Mouse (Mus musculus) ovary, postnatal 14 days (tissue): ENCODE data around the gene Hdac10.

ENCODE experiments used
- DNase-seq: peaks from one replicate; pipeline ENCODE4 v3.0.0; 2022; ENCODE audit warnings: low spot score

Gene Hdac10

GRCm38 (mm10) chr15:89148496-89149270 lies 20.2 kb upstream of the Hdac10 start:
- no peak for DNase-seq

- no peak for DNase-seq
Observed at GRCm38 (mm10) chr15:89147895-89148294, 19.4 kb upstream of the Hdac10 start.

- no peak for DNase-seq
Observed at GRCm38 (mm10) chr15:89147456-89147855, 19.0 kb upstream of the Hdac10 start.

- no peak for DNase-seq
Observed at GRCm38 (mm10) chr15:89147024-89147423, 18.5 kb upstream of the Hdac10 start.

- no peak for DNase-seq
Observed at GRCm38 (mm10) chr15:89146537-89146936, 18.0 kb upstream of the Hdac10 start.

GRCm38 (mm10) chr15:89145813-89146350 lies 17.4 kb upstream of the Hdac10 start:
- DNase-seq: no peak

- no peak for DNase-seq
Observed at GRCm38 (mm10) chr15:89144965-89145364, 16.5 kb upstream of the Hdac10 start.

GRCm38 (mm10) chr15:89143134-89143533 lies 14.6 kb upstream of the Hdac10 start:
- no peak for DNase-seq

- DNase-seq: no peak
Observed at GRCm38 (mm10) chr15:89141905-89142304, 13.4 kb upstream of the Hdac10 start.

GRCm38 (mm10) chr15:89141443-89141842 lies 12.9 kb upstream of the Hdac10 start:
- no peak for DNase-seq

GRCm38 (mm10) chr15:89140659-89141252 lies 12.3 kb upstream of the Hdac10 start, which contains the start of gene Mapk12:
TSS of gene Mapk12 (minus strand) at chr15:89140703.
- DNase-seq: no peak

GRCm38 (mm10) chr15:89140048-89140658 lies 11.7 kb upstream of the Hdac10 start:
- no peak for DNase-seq

GRCm38 (mm10) chr15:89138531-89138930 lies 10.0 kb upstream of the Hdac10 start:
- DNase-seq: no peak

GRCm38 (mm10) chr15:89138046-89138405 lies 9.5 kb upstream of the Hdac10 start:
- DNase-seq: no peak

- no peak for DNase-seq
Observed at GRCm38 (mm10) chr15:89137378-89138045, 9.0 kb upstream of the Hdac10 start.

- DNase-seq: no peak
Observed at GRCm38 (mm10) chr15:89136461-89137155, 8.1 kb upstream of the Hdac10 start.

GRCm38 (mm10) chr15:89131316-89131715 lies 2.8 kb upstream of the Hdac10 start:
- no peak for DNase-seq

- DNase-seq: no peak
Observed at GRCm38 (mm10) chr15:89130245-89130644, 1.7 kb upstream of the Hdac10 start.

GRCm38 (mm10) chr15:89127364-89127940 lies 1.0 kb downstream of the Hdac10 start:
- DNase-seq: no peak

- no peak for DNase-seq
Observed at GRCm38 (mm10) chr15:89126622-89127021, 1.9 kb downstream of the Hdac10 start.

GRCm38 (mm10) chr15:89125351-89125750 lies 3.1 kb downstream of the Hdac10 start:
- DNase-seq: no peak
